Mouse (Mus musculus) left cerebral cortex, postnatal 4 days (tissue): ENCODE data around the gene Ppp6r2. TPM values are rescaled to one million over a fixed set of nuclear protein-coding genes. Genes with fewer than 3 reads are reported as not detected.

Source experiments
- DNase-seq: peaks from one replicate; pipeline ENCODE4 v3.0.0-alpha.2; 2022
- intact Hi-C: fragments of 180-260 bp; cut with DNase I; formaldehyde crosslinking; loops from one replicate; pipeline ENCODE4 v1.15.1; 2025
- total RNA-seq, 2 experiments: library from RNA; stranded (reverse); gene quantifications; 2 replicates each; pipeline ENCODE4 v1.2.3; 2021

Gene Ppp6r2
- total RNA-seq, 2 experiments from 2014 or later = 163 to 165 TPM

DNA sequence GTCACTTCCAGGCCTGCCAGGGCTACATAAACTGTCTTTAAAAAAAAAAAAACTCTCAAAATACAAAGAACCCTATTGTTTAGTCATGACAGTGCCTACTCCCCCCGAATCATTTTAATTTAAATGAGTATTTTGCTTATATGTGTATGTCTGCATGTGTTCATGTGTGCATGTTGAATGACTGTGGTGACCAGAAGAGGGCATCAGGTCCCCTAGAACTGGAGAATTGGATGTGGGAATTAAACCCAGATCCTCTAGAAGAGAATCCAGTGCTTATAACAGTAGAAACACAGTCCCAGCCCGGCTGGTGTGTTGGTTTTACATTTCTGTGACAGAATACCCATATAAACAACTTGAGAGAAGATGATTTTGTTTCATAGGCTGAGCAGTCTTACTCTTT lies 29.7 kb downstream of the Ppp6r2 start:
- intact Hi-C loops = no loop called here
- DNase-seq = no peak

DNA sequence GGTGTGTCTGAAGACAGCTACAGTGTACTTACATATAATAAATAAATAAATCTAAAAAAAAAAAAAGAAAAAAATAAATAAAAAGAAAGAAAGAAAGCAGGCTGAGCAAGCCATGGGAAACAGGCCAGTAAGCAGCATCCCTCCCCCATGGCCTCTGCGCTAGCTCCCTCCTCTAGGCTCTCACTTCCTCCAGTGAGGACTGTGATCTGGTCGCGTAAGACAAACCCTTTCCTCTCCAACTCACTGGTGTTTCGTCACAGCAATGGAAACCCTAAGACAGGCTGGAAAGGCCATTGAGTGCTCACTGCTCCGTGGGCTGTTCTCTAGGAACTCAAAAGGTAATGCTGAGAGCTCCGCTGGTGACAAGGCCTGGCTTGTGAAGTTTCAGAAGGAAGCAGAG lies 37.7 kb downstream of the Ppp6r2 start:
- intact Hi-C loops = no loop called here
- no peak for DNase-seq

DNA sequence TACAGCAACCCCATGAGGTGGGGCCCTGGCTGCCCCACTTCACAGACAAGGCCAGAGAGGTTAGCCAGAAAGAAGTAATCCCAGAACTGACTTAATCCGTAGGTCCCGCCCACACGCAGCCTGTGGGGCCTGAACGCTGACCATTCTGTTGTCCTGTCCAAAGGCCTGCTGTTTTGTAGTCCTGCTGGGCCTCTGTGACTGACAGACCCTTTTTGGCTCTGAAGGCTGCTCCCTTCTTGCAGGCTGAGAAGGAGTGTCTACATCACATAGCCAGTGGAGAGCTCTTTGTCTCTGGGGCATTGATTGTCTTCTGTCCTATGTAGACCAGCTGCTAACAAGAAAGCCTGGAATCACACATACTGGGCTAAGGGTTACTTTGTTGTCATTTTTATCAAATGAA lies 44.0 kb downstream of the Ppp6r2 start:
- no peak for DNase-seq
- intact Hi-C loops = no loop called here

DNA sequence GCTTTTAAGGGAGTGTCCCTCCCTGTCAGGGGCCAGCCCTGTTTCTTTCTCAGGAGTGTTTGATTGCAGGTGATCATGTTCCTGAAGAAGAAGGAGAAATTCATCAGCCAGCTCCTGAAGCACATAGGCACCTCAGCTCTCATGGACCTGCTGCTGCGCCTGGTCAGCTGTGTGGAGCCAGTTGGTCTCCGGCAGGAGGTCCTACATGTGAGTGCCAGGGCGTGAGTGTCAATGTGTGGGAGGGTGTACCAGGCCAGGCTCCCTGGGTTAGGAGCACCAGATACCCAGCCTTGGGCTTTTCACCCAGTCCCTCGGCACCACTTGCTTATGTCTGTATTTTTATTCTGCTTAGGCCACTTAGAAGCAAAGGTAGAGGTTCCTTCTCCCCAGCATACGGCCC lies 47.6 kb downstream of the Ppp6r2 start:
- no peak for DNase-seq
- intact Hi-C loops = no loop called here

DNA sequence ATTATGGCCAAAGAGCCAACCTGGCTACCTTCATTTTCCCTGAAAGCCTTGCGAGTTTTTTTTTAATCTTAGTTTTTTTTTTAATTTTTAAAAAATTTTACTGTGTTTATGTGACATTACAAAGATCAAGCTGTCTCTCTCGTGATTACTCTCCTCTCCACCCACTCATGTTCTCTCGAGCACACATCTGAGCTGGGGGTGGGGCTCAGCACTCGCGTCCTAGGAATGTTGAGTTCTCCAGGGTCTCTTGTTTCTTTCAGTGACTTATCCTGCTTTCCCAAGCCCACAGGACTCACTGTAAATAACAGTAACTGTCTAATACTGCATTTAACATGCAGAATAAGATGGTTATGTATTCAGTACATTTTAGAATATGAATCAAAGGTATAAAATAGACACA lies 53.1 kb downstream of the Ppp6r2 start:
- intact Hi-C loops = no loop called here

DNA sequence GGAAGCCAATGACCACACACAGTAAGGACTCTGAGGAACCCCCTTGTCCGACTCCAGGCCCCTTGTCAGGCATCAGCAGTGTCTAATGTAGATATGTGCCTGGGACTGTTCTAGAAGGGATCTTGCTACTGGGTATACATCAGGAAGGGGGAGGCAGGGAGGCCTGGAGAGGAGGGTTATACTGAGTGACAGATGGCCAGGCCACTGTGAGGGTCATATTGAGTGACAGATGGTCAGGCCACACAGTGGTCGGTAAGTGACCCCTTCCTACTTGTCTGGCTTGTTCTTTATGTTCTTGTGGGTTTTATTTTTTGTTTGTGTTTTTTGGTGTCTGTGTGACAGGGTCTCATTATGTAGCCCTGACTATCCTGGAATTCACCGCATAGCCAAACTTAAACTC lies 64.1 kb downstream of the Ppp6r2 start:
- intact Hi-C loops = no loop called here
- DNase-seq = no peak

More for the DNA sequence above, 53.1 kb downstream of the Ppp6r2 start:
- DNase-seq = no peak

DNA sequence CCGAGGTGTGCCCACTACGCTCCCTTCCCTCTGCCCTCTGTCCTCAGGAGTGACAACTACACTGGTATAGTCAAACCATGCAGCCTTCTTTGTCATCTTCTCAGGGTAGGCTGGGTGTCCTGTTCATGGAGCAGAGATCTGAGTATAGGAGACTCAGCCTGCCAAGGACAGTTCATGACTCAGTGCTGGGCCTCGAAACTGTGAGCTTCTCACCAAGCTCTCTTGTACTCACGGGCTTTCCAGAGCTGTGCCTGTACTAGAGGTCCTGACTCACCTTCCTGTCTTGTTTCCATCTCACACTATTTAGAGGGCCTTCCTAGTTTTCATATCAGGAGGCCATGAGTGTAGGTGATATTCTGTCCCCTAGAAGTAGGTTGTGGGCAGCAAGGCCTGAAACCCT lies 66.0 kb downstream of the Ppp6r2 start:
- no peak for DNase-seq
- intact Hi-C loops = no loop called here

DNA sequence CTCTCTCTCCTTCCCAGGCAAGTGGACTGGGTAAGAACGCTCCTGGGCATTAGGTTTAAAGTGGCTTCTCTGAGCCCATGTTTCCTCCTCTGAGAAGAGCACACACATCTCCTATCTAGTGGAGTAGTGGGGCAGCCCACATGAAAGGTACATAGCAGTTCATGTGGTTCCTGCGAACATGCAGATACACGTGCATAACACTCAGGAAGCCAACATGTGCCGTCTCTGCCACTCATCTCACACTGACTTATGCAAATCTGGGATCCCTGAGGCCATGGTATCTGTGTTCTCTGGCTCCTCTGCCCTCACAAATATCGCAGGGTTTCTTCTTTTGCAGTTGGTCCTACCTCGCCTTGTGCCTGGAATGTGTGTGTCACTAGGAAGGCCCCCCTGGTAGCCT lies 71.2 kb downstream of the Ppp6r2 start:
- intact Hi-C loops = no loop called here
- DNase-seq = no peak

DNA sequence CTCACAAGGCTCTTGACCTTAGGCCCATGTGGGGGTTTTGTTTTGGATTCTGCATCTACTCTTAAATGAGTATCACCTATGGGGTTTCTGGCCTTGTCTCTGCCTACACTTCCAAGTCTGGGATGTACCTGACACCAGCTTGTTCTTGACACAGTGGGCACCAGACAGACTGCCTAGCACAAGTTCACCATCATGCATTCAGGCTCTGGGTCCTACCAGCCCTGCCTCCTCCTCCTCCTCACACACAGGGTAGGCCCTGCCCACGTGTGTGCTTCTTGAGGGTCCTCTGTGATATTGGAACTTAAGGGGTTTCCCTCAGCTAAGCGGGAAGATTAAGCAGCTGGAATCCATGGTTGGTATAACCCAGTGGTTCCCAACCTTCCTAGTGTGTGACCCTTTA lies 72.7 kb downstream of the Ppp6r2 start:
- no peak for DNase-seq
- intact Hi-C loops = no loop called here

DNA sequence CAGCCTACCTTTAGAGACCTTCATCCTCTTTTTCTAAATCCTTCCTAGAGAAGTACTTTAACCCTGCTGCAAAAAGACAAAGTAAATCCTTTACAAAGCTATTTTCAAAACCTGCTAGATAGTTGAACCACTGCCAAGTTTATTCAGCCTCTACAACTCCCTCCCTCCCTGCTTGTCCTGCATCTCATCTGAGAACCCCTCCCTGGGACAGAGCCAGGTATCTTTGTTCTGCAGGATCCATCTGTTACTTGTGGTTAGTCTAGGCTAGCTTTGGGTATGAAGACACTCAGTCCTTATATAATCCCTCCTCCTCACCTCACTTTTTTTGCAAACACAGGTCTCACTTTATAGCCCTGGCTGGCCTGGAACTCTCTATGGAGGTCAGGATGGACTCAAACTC lies 73.7 kb downstream of the Ppp6r2 start:
- no peak for DNase-seq
- intact Hi-C loops = no loop called here

DNA sequence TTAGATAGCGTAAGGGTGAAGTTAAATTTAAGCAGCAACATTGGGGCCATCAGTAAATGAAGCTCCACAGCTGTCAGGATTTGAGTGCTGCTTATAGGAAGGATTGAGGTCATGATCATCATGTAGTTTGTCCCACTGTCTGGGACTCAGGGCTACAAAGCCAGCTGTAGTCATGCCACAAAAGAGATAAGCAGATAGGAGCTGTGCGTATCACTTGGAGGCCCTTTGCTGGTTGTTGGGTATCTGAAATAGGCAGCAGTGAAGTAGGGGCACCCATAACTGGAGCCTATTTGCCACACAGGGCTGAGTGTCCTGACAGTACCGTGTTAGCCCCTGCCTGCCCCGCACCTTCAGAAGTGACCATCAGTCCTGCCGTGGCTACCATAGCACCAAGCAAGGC lies 74.1 kb downstream of the Ppp6r2 start:
- intact Hi-C loops = no loop called here
- DNase-seq = no peak

DNA sequence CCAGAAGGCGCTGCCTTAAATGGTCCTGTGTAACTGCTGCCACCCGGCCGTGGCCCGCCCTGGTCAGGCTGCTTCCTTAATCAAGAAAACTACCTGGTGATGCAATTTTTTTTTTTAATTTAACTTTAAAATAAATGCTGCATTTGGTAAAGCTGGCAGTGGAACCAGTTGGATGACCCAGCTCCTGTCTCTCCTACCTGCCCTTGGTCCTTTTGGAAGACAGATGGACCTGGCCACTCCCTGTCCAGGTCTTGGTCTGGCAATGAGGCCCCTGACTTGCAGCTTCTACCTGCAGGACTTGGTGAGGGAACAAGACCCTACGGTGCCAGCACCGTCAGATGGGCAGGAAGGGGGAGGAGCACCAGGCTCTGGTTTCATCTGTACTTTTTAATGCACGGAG lies 74.8 kb downstream of the Ppp6r2 start:
- intact Hi-C loops = no loop called here

DNA sequence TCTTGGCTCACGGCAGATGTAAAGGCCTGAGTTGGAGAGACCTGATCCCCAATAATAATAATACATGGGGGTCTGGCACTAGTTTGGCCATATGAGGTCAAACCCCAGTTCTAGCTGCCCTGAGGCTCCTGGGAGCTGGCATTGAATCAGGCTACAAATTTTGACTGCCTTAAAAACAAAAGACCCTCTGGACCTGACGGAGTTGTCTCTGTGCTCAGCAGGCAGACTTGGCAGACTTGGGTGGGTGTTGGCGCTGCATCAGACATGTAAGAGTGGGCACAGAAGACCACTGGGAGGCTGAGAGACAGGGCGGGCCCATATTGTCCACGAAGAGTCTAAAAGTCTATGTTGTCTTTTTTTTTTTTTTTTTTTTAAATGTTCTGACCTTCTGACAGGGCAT lies 75.2 kb downstream of the Ppp6r2 start:
- no peak for DNase-seq
- intact Hi-C loops = no loop called here

More for the DNA sequence above, 74.8 kb downstream of the Ppp6r2 start:
- DNase-seq = no peak

DNA sequence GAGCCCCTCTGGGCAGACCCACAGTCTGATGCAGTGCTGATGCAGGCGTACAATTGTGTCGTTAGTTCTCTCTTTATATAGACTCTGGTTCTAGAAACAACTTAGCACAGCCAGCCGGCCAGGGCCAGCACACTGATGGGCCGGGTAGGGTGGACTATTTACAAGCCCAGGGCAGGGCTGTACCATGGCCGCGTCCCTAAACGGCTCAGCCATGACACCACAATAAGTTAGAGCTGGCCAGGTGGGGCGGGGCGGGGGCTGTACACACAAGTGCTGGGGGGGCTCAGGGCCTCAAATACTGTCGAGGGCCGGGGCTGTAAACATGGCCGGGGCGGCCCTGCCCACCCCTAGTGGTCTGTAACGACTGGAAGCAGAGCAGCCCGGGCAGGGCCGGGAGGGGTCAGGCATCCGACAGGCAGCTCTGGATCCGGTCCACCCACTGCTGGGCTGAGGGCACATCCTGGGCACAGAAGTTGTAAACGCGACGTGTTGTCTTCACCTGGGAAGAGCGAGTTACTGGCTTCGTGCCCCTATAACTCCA lies 76.9 kb downstream of the Ppp6r2 start:
- DNase-seq = no peak
- intact Hi-C loops = no loop called here

DNA sequence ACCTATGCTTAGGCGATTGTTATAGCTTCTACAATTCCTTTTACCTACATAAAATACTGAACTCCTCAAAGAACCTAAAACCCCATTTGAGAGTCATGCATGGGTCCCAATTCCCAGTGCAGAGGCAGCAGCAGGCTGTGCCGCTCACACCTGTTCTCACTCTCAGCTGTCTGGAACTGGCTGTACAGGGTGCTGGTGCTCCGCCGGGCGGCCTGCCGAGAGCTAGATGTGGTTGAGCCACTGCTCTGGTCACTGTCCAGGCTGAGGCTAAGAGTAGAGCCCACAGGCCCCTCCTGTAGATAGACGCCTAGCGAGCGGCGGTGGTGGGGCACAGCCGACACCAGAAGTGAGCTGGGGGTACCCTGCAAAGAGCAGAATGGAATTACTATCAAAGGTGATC lies 78.1 kb downstream of the Ppp6r2 start:
- no peak for DNase-seq
- intact Hi-C loops = no loop called here

DNA sequence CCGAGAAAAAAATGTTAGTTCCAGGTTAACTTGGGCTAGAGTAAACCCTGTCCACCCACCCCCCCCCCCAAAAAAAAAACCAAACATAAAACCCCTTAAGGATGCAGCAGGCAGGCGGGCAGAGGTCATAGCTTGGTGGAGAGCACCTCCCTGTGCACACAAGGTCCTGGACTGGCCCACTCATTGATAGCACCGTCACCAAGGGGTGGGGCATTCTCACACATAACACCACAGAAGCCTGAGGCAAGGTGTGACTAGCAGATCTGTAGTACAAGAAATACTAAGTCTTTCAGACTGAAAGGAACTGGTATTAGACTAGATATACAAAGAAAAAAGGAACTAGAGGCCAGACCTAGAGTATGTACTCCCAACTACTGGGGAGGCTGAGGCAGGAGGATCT lies 80.2 kb downstream of the Ppp6r2 start:
- DNase-seq = no peak
- intact Hi-C loops = no loop called here

DNA sequence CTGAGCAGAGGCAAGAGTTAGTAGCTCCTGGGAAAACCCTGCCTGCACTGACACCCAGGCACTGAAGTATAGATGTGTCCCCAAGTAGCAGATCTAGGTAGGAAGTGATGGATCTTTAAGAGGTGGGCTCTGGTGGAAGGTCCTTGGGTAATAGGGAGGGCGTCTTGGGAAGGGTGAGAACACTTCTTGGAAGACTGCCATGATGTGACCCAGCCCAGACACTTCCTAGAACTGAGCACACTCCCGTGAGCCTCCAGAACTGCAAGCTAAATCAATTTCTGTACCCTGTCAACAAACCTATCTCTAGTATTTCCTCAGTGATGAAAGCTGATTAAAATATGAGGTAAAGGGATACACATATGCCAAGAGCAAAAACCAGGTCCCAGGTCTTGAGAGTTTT lies 81.4 kb downstream of the Ppp6r2 start:
- intact Hi-C loops = no loop called here
- DNase-seq = no peak

DNA sequence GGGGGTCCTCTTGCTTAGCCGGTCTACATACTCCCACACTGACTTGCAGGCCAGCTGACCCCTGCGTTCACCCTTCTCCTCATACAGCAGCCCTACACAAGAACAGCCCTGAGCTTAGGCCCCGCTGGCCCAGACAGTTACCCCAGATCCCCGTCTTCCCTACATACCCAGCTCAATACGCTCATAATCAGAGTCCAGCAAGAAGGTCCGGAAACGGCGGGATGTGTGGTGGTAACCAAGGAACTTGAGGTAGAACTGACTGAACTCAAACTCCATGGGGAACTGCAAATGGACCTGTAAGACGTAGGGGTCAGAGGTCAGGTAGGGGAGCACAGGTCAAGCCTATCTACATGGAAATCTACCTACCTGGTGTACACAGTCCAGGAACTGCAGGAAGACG lies 82.4 kb downstream of the Ppp6r2 start:
- intact Hi-C loops = no loop called here
- DNase-seq = no peak

DNA sequence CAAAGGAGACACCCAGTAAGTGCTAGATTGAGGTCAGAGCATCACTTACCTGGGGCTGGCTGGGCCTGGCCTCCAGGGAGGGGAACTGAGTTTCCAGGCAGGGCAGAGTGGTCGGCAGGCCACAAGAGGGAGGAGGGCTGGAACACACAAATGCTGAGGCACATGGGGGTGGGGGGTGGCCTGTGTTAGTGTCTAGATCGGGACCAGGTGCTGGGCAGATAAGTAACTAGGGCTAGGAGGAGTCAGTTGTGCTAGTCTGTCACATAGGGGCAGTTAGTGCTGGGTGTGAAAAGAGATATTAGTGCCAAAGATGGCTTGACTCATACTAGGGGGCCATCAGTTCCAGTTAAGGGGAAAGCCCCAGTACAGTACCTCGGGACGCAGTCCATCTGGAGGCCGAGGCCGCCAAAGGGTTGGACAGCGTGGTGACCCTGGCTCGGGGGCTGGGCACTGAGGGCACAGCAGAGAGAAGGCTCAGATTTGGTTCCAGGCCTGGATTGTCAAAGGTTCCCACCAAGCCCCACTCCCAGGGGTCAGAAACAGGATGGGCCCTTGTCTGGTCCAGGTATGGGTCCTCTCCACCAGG lies 84.3 kb downstream of the Ppp6r2 start:
- no peak for DNase-seq
- intact Hi-C loops = no loop called here

DNA sequence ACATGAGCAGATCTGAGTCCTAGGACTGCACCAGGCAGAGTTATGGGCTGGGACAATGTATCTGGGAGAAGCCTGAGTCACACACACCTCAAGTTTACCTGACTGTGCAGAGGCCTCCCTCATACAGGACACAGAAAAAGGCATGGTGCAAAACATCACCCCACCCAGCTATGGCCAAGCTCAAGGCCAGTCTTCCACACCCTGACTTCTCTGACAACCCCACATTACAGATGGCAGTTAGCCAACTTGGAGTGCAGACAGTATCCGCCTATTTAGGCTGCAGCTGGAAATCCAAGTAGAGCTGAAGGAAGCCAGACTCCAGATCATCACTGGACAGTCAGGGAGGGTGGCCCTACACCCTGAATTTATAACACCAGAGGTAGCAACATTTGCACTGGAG lies 85.1 kb downstream of the Ppp6r2 start:
- no peak for DNase-seq
- intact Hi-C loops = no loop called here

DNA sequence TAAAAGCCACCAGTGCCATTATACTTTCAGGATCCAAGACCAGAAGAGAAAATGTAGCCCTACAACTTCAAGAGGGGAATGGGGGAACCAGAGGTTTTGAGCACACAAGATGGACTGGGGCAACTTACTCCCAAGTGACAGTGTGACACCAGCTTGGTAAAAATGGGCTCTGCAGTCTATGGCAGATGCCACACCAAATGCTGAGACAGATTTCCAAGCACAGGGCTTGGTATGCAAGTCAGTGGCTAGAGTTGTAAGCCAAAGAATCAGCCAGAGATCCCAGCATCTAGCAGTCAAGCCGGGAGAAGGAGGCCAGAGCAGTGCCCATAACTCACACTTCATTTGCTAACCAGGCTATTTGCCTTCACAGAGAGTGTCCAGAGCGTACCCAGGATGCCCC lies 86.3 kb downstream of the Ppp6r2 start:
- intact Hi-C loops = no loop called here
- no peak for DNase-seq

DNA sequence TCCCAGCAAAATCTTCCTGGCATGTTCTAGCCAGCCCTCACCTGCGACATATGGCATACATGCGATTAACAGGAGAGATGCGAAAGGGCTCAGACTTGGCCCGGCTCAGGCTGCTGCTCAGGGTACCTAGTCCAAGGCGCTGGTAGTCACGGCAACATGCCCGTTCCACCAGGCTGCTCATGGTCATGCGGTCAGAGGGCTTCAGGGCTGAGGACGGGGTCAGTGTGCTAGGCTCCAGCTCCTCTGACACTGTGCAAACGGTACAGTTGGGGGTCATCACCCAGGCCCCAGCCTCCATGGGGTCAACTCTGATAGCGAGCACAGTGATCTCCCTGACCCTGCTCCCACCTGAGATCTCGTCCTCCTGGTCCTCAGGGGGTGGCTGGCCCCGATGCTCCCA lies 88.8 kb downstream of the Ppp6r2 start:
- intact Hi-C loops = no loop called here
- DNase-seq = no peak

DNA sequence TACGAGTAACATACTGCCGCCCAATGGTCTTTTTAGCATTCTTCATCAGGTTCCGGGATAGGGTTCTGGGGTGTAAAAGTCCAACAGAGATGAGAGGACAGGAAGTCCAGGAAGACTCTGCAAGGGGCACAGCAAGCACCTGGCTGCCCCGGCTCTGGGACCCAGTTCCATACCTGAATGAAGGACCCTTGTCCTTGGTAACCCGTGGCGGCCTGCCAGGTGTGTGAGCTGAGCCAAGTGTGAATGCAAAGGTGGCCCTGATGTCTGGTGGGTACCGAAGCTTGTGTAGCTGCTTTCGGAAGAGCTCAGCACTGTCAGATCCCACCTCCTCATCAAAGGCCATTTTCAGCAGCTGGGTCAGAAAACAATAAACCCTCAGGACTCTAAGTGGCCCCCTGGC lies 89.2 kb downstream of the Ppp6r2 start:
- intact Hi-C loops = no loop called here
- no peak for DNase-seq
